Mouse (Mus musculus): ENCODE data around the gene Zfyve27. TPM values are rescaled to one million over a fixed set of nuclear protein-coding genes. Genes with fewer than 3 reads are reported as not detected.

The Zfyve27 gene
- polyA plus RNA-seq (2012), result 0.67 and 0.73 TPM in 2 replicates

- no peaks in the 10 kb centered on the region for H3K36me3 ChIP-seq (ENCODE audit: control insufficient read depth)
- H3K27me3 ChIP-seq (ENCODE audit: control insufficient read depth), result peaks cover 36% of the 10 kb centered on the region
- no peaks in the 10 kb centered on the region for H3K9me3 ChIP-seq (ENCODE audit: control insufficient read depth, low read length)
- H3K4me3 ChIP-seq (replicated peaks), result no peak within 1 kb of the TSS
- peaks cover 24% of the 10 kb centered on the region for H3K4me1 ChIP-seq (ENCODE audit: control insufficient read depth)
- no peak for TF ChIP-seq TAL1 (IDR thresholded peaks at IDR 0.05; ENCODE audit: low read length)
- no peak for TF ChIP-seq GATA1 (IDR thresholded peaks at IDR 0.05; ENCODE audit: low read length)
Measured at GRCm38 (mm10) chr19:42163764-42164163, at the start of gene Zfyve27. Gene Zfyve27, plus strand, starts transcription at chr19:42163951.

DNA sequence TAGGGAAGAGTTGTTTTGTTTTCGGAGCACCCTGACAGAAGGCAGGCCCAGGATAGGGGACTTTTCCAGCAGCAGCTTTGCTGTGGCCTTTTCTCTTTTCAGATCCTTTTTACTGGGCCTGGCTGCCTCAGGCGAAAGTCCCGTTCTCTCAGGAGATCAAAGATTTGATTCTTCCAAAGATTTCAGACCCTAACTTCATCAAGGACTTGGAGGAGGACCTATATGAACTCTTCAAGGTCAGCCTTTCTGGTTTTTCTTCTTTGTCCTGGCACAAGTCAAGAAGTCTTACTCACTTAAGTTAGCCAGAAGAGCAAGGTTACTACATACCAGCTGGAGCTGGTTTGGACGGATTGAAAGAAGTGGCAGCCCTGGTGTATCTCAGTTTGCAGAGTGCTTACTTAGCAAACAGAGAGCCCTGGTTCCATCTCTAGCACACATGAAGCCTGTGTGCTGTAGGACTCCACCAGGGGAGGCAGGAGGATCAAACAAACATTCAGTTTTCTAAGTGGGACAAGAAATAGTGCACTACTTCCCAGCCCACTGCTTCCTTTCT, 47.9 kb upstream of the Zfyve27 start:
- Histone ChIP-seq H3K27me3 (ENCODE audit: control insufficient read depth) (no peaks in the 10 kb centered on the region), H3K9me3 (ENCODE audit: control insufficient read depth, low read length) (no peaks in the 10 kb centered on the region), H3K4me1 (ENCODE audit: control insufficient read depth) (no peaks in the 10 kb centered on the region), H3K4me3 (replicated peaks) (no peak overlapping the region), H3K36me3 (ENCODE audit: control insufficient read depth) (peaks cover 38% of the 10 kb centered on the region)
- TF ChIP-seq TAL1 (IDR thresholded peaks at IDR 0.05; ENCODE audit: low read length) (no peak), GATA1 (IDR thresholded peaks at IDR 0.05; ENCODE audit: low read length) (no peak)

GRCm38 (mm10) chr19:42118142-42118541, 45.6 kb upstream of the Zfyve27 start:
- no peaks in the 10 kb centered on the region for H3K9me3 ChIP-seq (ENCODE audit: control insufficient read depth, low read length)
- H3K4me1 ChIP-seq (ENCODE audit: control insufficient read depth), result no peaks in the 10 kb centered on the region
- TF ChIP-seq TAL1 (IDR thresholded peaks at IDR 0.05; ENCODE audit: low read length) (no peak), GATA1 (IDR thresholded peaks at IDR 0.05; ENCODE audit: low read length) (no peak)
- no peaks in the 10 kb centered on the region for H3K27me3 ChIP-seq (ENCODE audit: control insufficient read depth)
- no peak overlapping the region for H3K4me3 ChIP-seq (replicated peaks)
- H3K36me3 ChIP-seq (ENCODE audit: control insufficient read depth), result peaks cover 56% of the 10 kb centered on the region

GRCm38 (mm10) chr19:42118596-42118995, 45.2 kb upstream of the Zfyve27 start:
- Histone ChIP-seq H3K36me3 (ENCODE audit: control insufficient read depth) (peaks cover 61% of the 10 kb centered on the region), H3K27me3 (ENCODE audit: control insufficient read depth) (no peaks in the 10 kb centered on the region), H3K4me1 (ENCODE audit: control insufficient read depth) (no peaks in the 10 kb centered on the region), H3K9me3 (ENCODE audit: control insufficient read depth, low read length) (no peaks in the 10 kb centered on the region), H3K4me3 (replicated peaks) (no peak overlapping the region)
- TF ChIP-seq TAL1 (IDR thresholded peaks at IDR 0.05; ENCODE audit: low read length), result no peak
- TF ChIP-seq GATA1 (IDR thresholded peaks at IDR 0.05; ENCODE audit: low read length), result no peak

DNA sequence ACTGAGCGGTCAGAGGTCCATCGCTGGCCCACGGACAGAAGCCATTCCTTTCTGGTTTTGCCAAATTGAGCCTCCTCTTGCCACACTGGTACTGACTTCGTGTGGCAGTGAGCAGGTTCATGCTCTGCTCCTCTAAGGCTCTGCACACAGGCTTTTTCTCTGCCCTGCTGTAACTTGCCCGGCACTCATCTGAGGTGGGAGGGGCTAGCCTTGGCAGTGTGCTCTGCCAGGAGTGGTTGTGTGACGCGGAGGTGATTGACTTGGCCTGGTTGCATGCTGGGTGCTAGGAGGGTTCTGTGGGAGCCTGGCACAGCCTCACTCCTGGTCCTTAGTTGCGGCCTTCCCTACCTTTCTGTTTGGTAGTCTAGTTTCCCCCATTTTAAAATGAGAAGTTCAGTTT, 43.3 kb upstream of the Zfyve27 start:
- no peaks in the 10 kb centered on the region for H3K9me3 ChIP-seq (ENCODE audit: control insufficient read depth, low read length)
- no peak overlapping the region for H3K4me3 ChIP-seq (replicated peaks)
- TF ChIP-seq TAL1 (IDR thresholded peaks at IDR 0.05; ENCODE audit: low read length) (no peak), GATA1 (IDR thresholded peaks at IDR 0.05; ENCODE audit: low read length) (no peak)
- H3K36me3 ChIP-seq (ENCODE audit: control insufficient read depth), result peaks cover 76% of the 10 kb centered on the region
- H3K27me3 ChIP-seq (ENCODE audit: control insufficient read depth), result no peaks in the 10 kb centered on the region
- H3K4me1 ChIP-seq (ENCODE audit: control insufficient read depth), result no peaks in the 10 kb centered on the region; the same call in 1 of the 2 replicates

DNA sequence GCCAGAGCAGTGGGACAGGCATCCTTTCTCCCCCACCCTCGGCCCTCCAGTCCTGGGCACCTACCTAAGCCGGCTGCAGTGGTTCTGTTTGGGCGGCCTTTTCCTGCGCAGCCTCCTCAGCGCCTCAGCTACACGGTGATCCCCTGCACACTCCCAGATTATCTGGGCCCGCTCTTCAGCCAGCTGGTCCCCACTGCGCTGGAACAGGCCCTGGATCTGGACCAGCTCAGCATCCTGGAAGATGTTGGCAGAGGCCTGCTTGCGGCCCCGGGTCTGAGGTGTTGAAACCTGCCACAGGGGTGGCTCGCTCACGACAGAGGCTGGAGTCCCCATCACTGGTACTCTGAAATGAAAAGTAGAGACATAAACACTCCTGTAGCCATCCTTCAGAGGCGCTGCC, 39.1 kb upstream of the Zfyve27 start:
- Histone ChIP-seq H3K4me3 (replicated peaks) (no peak overlapping the region), H3K36me3 (ENCODE audit: control insufficient read depth) (peaks cover 49% of the 10 kb centered on the region), H3K4me1 (ENCODE audit: control insufficient read depth) (peaks cover 27% of the 10 kb centered on the region), H3K9me3 (ENCODE audit: control insufficient read depth, low read length) (no peaks in the 10 kb centered on the region), H3K27me3 (ENCODE audit: control insufficient read depth) (peaks cover 3% of the 10 kb centered on the region; the same call in 1 of the 2 replicates)
- TF ChIP-seq TAL1 (IDR thresholded peaks at IDR 0.05; ENCODE audit: low read length) (no peak), GATA1 (IDR thresholded peaks at IDR 0.05; ENCODE audit: low read length) (no peak)

GRCm38 (mm10) chr19:42125501-42126218, 38.1 kb upstream of the Zfyve27 start:
- H3K9me3 ChIP-seq (ENCODE audit: control insufficient read depth, low read length), result no peaks in the 10 kb centered on the region
- TF ChIP-seq TAL1 (IDR thresholded peaks at IDR 0.05; ENCODE audit: low read length), result no peak
- TF ChIP-seq GATA1 (IDR thresholded peaks at IDR 0.05; ENCODE audit: low read length), result no peak
- H3K4me1 ChIP-seq (ENCODE audit: control insufficient read depth), result peaks cover 31% of the 10 kb centered on the region
- peaks cover 3% of the 10 kb centered on the region; the same call in 1 of the 2 replicates for H3K27me3 ChIP-seq (ENCODE audit: control insufficient read depth)
- no peak overlapping the region for H3K4me3 ChIP-seq (replicated peaks)
- H3K36me3 ChIP-seq (ENCODE audit: control insufficient read depth), result peaks cover 41% of the 10 kb centered on the region

DNA sequence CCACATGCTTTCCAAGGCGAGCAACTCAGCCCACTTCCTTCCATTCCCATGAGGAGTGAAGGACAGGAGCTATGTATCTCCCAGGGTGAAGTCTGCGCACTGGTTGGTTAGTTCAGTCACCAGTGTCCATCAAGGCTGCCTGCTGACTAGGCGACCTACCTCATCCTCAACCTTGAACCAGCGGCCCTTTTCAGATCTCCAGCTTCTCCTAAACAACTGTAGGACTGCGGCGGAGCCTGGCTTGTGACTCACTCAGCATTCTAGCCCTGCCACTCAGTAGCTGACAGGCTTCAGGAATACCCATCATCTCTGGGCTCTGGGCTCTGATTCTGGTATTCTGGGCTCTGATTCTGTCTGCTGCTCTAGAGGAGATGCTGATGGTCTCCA, 37.5 kb upstream of the Zfyve27 start:
- Histone ChIP-seq H3K27me3 (ENCODE audit: control insufficient read depth) (peaks cover 3% of the 10 kb centered on the region; the same call in 1 of the 2 replicates), H3K4me3 (replicated peaks) (no peak overlapping the region), H3K9me3 (ENCODE audit: control insufficient read depth, low read length) (no peaks in the 10 kb centered on the region), H3K36me3 (ENCODE audit: control insufficient read depth) (peaks cover 35% of the 10 kb centered on the region), H3K4me1 (ENCODE audit: control insufficient read depth) (peaks cover 33% of the 10 kb centered on the region)
- TF ChIP-seq GATA1 (IDR thresholded peaks at IDR 0.05; ENCODE audit: low read length) (no peak), TAL1 (IDR thresholded peaks at IDR 0.05; ENCODE audit: low read length) (no peak)

- H3K4me3 ChIP-seq (replicated peaks), result no peak overlapping the region
- peaks cover 28% of the 10 kb centered on the region for H3K36me3 ChIP-seq (ENCODE audit: control insufficient read depth)
- H3K4me1 ChIP-seq (ENCODE audit: control insufficient read depth), result peaks cover 33% of the 10 kb centered on the region
- H3K27me3 ChIP-seq (ENCODE audit: control insufficient read depth), result peaks cover 3% of the 10 kb centered on the region; the same call in 1 of the 2 replicates
- H3K9me3 ChIP-seq (ENCODE audit: control insufficient read depth, low read length), result no peaks in the 10 kb centered on the region
- TF ChIP-seq GATA1 (IDR thresholded peaks at IDR 0.05; ENCODE audit: low read length) (no peak), TAL1 (IDR thresholded peaks at IDR 0.05; ENCODE audit: low read length) (no peak)
Measured at GRCm38 (mm10) chr19:42127024-42127423, 36.7 kb upstream of the Zfyve27 start.

All from erythroblast, embryonic 14.5 days (primary cell).